Mouse (Mus musculus): ENCODE measurements around the gene Tmed3. TPM values are rescaled to one million over a fixed set of nuclear protein-coding genes. Genes with fewer than 3 reads are reported as not detected.

Tmed3 gene
- 63.3 and 66.2 TPM in 2 replicates for polyA plus RNA-seq (2016; fragmentation: Nextera tagmentation; extraction: Ambion mirVana)

DNA sequence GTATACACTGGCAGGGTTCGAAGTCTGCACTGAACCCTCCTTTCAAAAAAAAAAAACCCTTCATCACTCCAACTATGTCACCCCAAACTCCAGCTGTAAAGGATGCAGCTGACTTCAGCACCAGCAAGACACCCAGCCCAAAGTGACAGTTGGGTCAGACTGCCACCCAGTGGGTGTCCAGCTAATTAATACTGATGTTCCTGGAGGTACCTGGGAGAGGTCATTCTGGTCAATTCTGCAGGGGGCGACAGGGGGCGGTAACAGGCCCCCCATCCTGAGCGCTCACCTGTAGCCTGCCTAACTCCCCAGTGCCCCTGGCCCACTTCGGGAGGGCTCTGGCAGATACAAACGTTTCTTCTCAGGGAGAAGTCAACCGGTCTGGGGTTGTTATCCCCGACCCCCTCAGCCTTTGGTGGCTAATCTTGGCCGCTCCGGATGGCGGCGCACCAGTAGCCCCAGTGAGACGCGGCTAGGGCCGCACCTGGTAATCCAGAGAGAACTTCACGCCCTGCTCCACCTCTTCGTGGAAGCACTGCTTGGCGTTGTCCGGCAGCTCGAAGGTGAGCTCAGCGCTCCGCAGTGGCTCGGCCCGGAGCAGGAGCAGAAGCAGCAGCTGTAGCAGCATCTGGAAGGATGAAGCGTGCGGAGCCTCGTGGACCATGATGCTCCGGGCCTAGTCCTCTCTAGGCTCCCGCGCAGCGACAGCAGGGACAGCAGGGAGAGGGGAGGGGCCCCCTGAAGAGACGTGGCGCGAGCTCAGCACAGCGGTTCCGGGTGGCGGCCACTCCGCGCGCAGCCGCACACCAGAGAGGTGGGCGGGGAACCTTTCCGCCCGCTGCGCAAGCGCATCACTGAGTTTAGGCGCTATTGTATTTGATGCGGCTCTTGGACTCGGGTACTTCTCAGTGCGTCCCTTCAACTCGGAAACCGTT lies at the start of gene Tmed3:
Gene Tmed3, minus strand, starts transcription at position 804 of the 932 bp plus-strand sequence.
- Histone ChIP-seq H3K9me3 (replicated peaks) (no peaks in the 10 kb centered on the region), H3K9ac (peak within 1 kb of the TSS; percentile 81), H3K36me3 (peaks cover 26% of the 10 kb centered on the region), H3K4me3 (peak within 1 kb of the TSS; percentile 50), H3K27ac (ENCODE audit: poor library complexity, severe bottlenecking) (peak within 1 kb of the TSS; percentile 55; the same call in 1 of the 2 replicates), H3K4me1 (replicated peaks) (peaks cover 7% of the 10 kb centered on the region), H3K4me2 (peak within 1 kb of the TSS; percentile 86), H3K27me3 (replicated peaks) (no peaks in the 10 kb centered on the region)
- WGBS, result 1% methylated on average over 52 of the region's 52 CpGs
- ATAC-seq (ENCODE audit: insufficient number of reproducible peaks, low FRiP score), result peak; percentile 98

DNA sequence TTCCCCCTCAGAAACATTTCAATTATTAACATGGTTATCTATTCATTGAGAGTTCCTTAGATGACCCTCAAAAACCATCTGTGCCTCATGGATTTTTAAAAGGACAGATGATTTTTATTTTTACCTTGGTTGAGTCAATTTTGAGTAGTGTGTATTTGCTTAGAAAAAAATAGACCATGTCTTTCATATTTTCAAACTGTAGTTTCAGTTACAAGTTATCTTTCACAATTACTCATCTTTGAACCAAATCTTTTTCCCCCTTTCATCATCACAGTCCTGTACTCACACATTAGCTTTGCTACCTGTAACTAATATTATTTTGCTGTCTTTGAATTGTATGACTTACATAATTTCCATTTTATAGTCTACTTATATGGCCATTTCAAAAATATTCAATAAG lies 35.2 kb upstream of the Tmed3 start:
- H3K27ac ChIP-seq (ENCODE audit: poor library complexity, severe bottlenecking), result no peak overlapping the region
- no peak overlapping the region for H3K4me2 ChIP-seq
- ATAC-seq (ENCODE audit: insufficient number of reproducible peaks, low FRiP score), result no peak
- H3K9ac ChIP-seq, result no peak overlapping the region
- peaks cover 21% of the 10 kb centered on the region for H3K27me3 ChIP-seq (replicated peaks)
- H3K4me1 ChIP-seq (replicated peaks), result no peaks in the 10 kb centered on the region
- H3K4me3 ChIP-seq, result no peak overlapping the region
- no peaks in the 10 kb centered on the region for H3K9me3 ChIP-seq (replicated peaks)
- H3K36me3 ChIP-seq, result no peaks in the 10 kb centered on the region

DNA sequence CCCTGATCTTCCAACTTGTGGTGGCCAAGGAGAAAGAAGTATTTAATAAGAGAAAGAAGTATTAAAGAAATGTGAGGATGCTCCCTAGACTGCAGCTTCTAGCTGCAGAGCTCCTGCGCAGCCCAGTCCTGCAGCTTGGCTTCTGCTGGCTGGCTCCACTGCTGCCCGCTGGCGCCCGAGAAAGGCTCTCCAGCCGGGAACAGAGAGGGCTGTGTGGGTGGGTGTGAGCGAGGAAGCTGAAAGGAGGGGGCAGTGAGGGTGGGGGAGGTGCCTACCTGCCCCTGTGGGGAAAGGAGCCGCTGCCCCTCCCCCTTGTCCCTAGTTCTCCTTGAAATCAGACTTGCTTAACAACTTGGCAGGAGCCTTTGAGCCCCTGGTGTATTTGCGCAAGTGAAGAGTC lies 33.4 kb upstream of the Tmed3 start, which contains the start of gene Ankrd34c:
Gene Ankrd34c, minus strand, starts transcription at position 181 of the 400 bp plus-strand sequence.
- WGBS, result 4% methylated on average over 8 of the region's 8 CpGs

DNA sequence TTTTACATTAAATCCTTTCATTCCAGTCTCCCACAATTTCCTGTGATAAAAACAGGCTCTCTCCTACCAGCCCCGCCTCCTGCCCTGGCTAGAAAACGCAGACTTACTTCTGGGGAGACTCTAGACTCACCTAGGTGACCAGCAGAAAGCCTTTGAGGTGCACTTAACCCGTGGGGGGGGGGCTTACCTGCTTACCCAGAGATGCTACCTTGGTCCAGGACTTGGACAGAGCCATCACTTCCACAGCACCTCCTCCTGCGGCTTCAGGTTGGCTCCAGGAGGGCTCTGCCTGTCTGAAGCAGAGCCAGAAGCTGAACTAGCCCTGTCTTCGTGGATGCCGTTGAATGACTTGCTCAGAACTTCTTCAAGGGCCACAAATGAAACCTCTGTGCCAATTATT lies 33.0 kb upstream of the Tmed3 start:
- H3K9ac ChIP-seq, result no peak overlapping the region
- no peak overlapping the region for H3K27ac ChIP-seq (ENCODE audit: poor library complexity, severe bottlenecking)
- no peaks in the 10 kb centered on the region for H3K36me3 ChIP-seq
- no peak overlapping the region for H3K4me2 ChIP-seq
- ATAC-seq (ENCODE audit: insufficient number of reproducible peaks, low FRiP score), result no peak
- H3K4me3 ChIP-seq, result no peak overlapping the region
- 13% methylated on average over 6 of the region's 6 CpGs for WGBS
- H3K4me1 ChIP-seq (replicated peaks), result no peaks in the 10 kb centered on the region
- peaks cover 21% of the 10 kb centered on the region for H3K27me3 ChIP-seq (replicated peaks)
- H3K9me3 ChIP-seq (replicated peaks), result no peaks in the 10 kb centered on the region

More for the DNA sequence above, 33.4 kb upstream of the Tmed3 start, which contains the start of gene Ankrd34c:
- H3K36me3 ChIP-seq, result no peaks in the 10 kb centered on the region
- H3K9me3 ChIP-seq (replicated peaks), result no peaks in the 10 kb centered on the region
- H3K27ac ChIP-seq (ENCODE audit: poor library complexity, severe bottlenecking), result no peak within 1 kb of the TSS
- no peaks in the 10 kb centered on the region for H3K4me1 ChIP-seq (replicated peaks)
- peaks cover 21% of the 10 kb centered on the region for H3K27me3 ChIP-seq (replicated peaks)
- H3K4me2 ChIP-seq, result no peak within 1 kb of the TSS
- no peak within 1 kb of the TSS for H3K4me3 ChIP-seq
- no peak within 1 kb of the TSS for H3K9ac ChIP-seq
- no peak for ATAC-seq (ENCODE audit: insufficient number of reproducible peaks, low FRiP score)

DNA sequence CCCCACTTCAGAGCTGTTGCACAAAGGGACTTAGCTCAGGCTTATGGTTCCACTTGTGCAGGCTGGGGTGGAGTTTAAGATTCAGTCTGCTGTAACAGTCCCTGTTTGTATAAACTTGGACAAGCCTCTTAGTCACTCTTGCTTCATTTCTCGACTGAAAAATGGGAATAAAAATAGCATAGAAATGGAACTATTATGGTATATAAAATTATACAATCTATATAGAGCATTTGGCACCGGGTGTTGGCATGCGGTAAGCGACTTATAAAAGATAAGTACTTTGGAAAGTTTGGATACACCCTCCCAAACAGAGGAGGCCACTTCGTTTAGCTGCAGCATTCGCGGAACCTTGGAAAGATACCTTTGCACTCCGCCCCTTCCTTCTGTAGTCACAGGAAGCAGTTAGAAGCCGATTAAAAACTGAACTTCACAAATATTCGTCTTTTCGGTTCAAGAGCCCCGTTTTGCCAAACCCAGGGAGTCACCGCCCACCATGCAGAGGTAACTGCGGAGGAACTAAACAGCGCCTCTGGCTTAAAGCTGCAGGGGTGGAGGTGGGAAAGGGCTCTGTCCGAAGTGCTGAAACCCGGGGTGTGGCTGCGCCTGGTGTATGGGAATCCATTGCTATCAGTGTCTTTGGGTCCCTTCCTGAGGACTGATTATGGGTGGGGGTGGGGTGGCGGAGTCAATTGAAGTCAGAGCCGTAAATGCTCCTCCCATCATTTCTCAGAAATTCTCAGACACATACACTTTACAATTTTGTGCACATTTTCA lies 32.3 kb upstream of the Tmed3 start:
- H3K36me3 ChIP-seq, result no peaks in the 10 kb centered on the region
- WGBS, result 7% methylated on average over 20 of the region's 20 CpGs
- ATAC-seq (ENCODE audit: insufficient number of reproducible peaks, low FRiP score), result no peak
- H3K27me3 ChIP-seq (replicated peaks), result peaks cover 21% of the 10 kb centered on the region
- no peaks in the 10 kb centered on the region for H3K9me3 ChIP-seq (replicated peaks)
- H3K27ac ChIP-seq (ENCODE audit: poor library complexity, severe bottlenecking), result no peak overlapping the region
- no peak overlapping the region for H3K4me3 ChIP-seq
- 0 out of 2 replicates have a peak overlapping the region, but pooled peaks have one; percentile 18 for H3K4me2 ChIP-seq
- H3K9ac ChIP-seq, result no peak overlapping the region
- no peaks in the 10 kb centered on the region for H3K4me1 ChIP-seq (replicated peaks)

DNA sequence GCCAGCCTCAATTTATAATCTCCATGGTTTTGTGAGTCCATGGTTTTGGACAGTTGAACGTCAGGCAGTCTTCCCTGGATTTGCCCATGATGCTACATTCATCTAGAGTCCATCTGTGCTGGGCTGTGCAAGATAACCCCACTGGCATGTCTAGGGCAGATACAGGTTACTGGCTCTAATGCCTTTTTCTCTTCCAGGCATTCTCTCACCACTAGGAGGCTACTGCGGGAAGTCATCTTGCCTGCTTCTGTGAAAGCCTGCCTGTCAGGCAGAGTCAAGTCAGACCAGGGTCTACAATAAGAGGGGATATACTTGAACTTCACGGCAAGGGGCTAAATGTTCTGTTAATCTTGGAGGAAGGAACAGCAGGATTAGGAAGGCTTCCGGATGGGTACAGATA lies 2.0 kb upstream of the Tmed3 start:
- peaks cover 7% of the 10 kb centered on the region for H3K4me1 ChIP-seq (replicated peaks)
- no peak overlapping the region for H3K4me2 ChIP-seq
- no peaks in the 10 kb centered on the region for H3K9me3 ChIP-seq (replicated peaks)
- WGBS, result 23% methylated on average over 4 of the region's 4 CpGs
- no peak overlapping the region for H3K4me3 ChIP-seq
- H3K27me3 ChIP-seq (replicated peaks), result no peaks in the 10 kb centered on the region
- H3K9ac ChIP-seq, result no peak overlapping the region
- peaks cover 7% of the 10 kb centered on the region; the same call in 1 of the 2 replicates for H3K36me3 ChIP-seq
- no peak overlapping the region for H3K27ac ChIP-seq (ENCODE audit: poor library complexity, severe bottlenecking)
- no peak for ATAC-seq (ENCODE audit: insufficient number of reproducible peaks, low FRiP score)

DNA sequence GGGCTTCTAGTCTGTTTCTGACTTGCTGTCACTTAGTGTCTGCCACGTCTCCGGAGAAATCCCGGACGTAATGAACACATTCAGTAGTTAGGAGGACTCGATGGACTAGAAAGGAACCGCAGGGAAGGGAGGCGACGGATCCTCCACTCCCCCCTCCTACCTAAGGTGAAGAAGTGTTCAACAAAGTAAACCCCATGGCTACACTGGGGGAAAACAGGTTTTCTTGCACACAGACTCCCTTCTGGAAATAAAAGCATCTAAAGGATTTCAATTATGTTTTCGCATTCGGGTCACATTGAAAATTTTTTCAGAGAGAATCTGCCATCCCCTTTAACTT lies 297 bp upstream of the Tmed3 start:
- Histone ChIP-seq H3K9ac (peak overlapping the region; percentile 71), H3K4me2 (peak overlapping the region; percentile 86), H3K27ac (ENCODE audit: poor library complexity, severe bottlenecking) (peak overlapping the region; percentile 55; the same call in 1 of the 2 replicates), H3K4me1 (replicated peaks) (peaks cover 7% of the 10 kb centered on the region), H3K27me3 (replicated peaks) (no peaks in the 10 kb centered on the region), H3K9me3 (replicated peaks) (no peaks in the 10 kb centered on the region), H3K36me3 (peaks cover 20% of the 10 kb centered on the region), H3K4me3 (peak overlapping the region; percentile 50)
- ATAC-seq (ENCODE audit: insufficient number of reproducible peaks, low FRiP score), result peak; percentile 51
- 9% methylated on average over 10 of the region's 10 CpGs for WGBS

DNA sequence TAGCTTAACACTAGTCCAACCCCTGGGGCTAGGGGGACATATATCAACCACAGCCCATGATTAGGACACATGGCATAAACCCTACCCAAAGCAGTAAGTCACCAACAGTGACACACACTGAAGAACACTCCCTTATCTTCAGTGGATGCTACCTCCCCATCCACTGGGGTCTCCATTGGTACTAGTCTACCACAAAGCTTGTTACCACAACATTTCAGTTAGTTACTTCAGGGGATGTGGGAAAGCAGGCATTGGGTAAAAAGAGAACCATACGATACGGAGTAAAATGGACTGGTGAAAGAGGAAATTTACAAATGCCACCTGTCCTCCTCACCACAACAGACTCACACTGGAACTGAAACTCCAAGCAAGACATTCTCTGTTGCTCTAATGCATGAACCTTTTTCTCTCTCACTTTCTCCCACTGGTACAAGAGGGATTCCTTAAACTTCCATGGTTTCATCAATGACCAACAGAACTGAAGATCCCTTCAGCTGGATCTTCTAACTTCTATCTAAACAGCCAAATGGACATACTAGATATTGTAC lies 3.9 kb downstream of the Tmed3 start:
- no peaks in the 10 kb centered on the region for H3K9me3 ChIP-seq (replicated peaks)
- H3K27ac ChIP-seq (ENCODE audit: poor library complexity, severe bottlenecking), result no peak overlapping the region
- no peaks in the 10 kb centered on the region for H3K27me3 ChIP-seq (replicated peaks)
- H3K9ac ChIP-seq, result no peak overlapping the region
- H3K36me3 ChIP-seq, result peaks cover 47% of the 10 kb centered on the region
- no peak for ATAC-seq (ENCODE audit: insufficient number of reproducible peaks, low FRiP score)
- WGBS, result 91% methylated on average over 2 of the region's 2 CpGs
- H3K4me2 ChIP-seq, result no peak overlapping the region
- peaks cover 7% of the 10 kb centered on the region for H3K4me1 ChIP-seq (replicated peaks)
- no peak overlapping the region for H3K4me3 ChIP-seq

DNA sequence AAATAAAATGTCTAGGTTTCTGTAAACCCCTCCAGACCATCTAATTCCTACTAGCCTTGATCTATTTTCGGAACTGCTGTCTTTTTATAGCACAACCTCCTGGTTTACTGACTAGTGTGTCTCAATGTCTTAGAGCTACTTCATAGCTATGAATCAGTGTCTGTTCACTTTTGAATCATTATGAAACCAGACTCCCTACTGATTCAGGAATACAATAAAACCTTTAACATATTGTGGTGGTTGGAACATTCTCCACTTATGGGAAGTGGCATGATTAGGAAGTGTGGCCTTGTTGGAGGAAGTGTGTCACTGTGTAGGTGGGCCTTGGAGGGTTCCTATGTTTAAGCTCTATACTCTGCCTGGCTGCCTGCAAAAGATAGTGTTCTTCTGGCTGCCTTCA lies 9.7 kb downstream of the Tmed3 start:
- WGBS, result 77% methylated on average over 1 of the region's 1 CpGs
- ATAC-seq (ENCODE audit: insufficient number of reproducible peaks, low FRiP score), result no peak

DNA sequence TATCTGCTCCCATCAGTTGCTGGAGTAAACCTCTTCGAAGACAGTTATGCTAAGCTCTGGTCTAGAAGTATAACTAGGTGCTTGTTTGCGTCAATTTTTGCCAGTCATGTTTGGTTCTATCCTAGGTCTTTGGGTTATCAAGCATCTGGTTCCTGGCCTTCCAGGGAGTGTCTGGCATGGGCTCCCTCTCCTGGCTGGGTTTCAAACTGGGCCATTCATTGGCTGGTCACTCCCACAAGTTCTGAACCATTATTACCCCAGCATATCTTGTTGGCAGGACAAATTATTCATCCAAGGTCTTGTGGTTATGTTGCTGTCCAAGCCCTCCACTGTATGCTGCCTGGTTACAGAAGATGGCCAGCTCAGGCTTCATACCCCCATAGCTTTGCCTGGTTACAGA lies 11.2 kb downstream of the Tmed3 start:
- Histone ChIP-seq H3K9ac (no peak overlapping the region), H3K36me3 (peaks cover 13% of the 10 kb centered on the region), H3K4me2 (no peak overlapping the region), H3K4me3 (no peak overlapping the region), H3K27ac (ENCODE audit: poor library complexity, severe bottlenecking) (no peak overlapping the region), H3K27me3 (replicated peaks) (no peaks in the 10 kb centered on the region), H3K9me3 (replicated peaks) (no peaks in the 10 kb centered on the region), H3K4me1 (replicated peaks) (no peaks in the 10 kb centered on the region)
- ATAC-seq (ENCODE audit: insufficient number of reproducible peaks, low FRiP score), result no peak
- WGBS, result 81% methylated on average over 2 of the region's 2 CpGs

More for the DNA sequence above, 9.7 kb downstream of the Tmed3 start:
- no peak overlapping the region for H3K27ac ChIP-seq (ENCODE audit: poor library complexity, severe bottlenecking)
- H3K4me3 ChIP-seq, result no peak overlapping the region
- no peak overlapping the region for H3K4me2 ChIP-seq
- H3K4me1 ChIP-seq (replicated peaks), result no peaks in the 10 kb centered on the region
- H3K9me3 ChIP-seq (replicated peaks), result no peaks in the 10 kb centered on the region
- H3K9ac ChIP-seq, result no peak overlapping the region
- peaks cover 27% of the 10 kb centered on the region for H3K36me3 ChIP-seq
- H3K27me3 ChIP-seq (replicated peaks), result no peaks in the 10 kb centered on the region

DNA sequence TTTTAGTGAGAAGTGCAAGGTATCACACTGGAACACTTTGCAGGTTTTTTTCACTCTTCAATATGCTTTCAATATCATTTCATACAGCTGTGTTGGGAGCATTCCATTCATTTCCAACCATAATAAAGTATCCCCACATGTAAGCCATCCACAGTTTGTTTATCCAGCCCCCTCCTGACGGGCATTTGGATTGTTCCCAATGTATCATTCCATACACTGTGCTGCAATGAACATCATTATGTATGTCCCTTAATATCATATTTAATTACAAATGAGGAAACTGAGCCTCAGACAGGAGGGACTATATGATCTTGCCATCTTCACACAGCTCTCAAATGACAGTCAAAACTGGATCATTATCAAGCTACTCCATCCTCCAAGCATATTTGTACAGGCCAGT lies 15.7 kb downstream of the Tmed3 start:
- Histone ChIP-seq H3K36me3 (no peaks in the 10 kb centered on the region), H3K4me1 (replicated peaks) (no peaks in the 10 kb centered on the region), H3K4me3 (no peak overlapping the region), H3K9ac (no peak overlapping the region), H3K27me3 (replicated peaks) (no peaks in the 10 kb centered on the region), H3K4me2 (no peak overlapping the region), H3K9me3 (replicated peaks) (no peaks in the 10 kb centered on the region), H3K27ac (ENCODE audit: poor library complexity, severe bottlenecking) (no peak overlapping the region)
- no peak for ATAC-seq (ENCODE audit: insufficient number of reproducible peaks, low FRiP score)
- WGBS, result 55% methylated on average over 1 of the region's 1 CpGs
